Comparison of ENCODE assay signal across 13 mouse cellular contexts in the genomic region with DNA sequence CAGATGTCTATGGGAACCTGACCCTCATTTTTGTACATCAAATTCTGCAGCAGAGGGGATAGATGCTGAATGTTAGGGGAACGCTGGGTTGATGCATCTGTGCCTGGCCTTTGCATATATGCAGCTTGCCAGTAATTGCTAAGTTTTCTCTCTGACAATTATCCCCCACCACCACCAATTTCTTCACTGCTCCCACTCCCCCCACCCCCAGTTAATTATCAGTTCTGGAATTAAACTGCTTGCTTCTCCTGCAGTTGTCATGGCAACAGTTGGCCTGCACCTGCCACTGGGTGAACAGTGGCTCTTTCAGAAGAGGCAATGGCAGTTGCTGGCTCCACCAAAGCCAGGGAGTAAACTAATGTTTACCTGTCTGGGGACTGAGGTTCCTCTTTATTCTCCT.
A peak's percentile ranks its signal among the peaks of the same experiment; 100 is the strongest.
DNase-seq lines count a peak whose midpoint lies in the region; ATAC-seq and TF ChIP-seq lines count a peak whose summit lies in the region.
"Had no signal": no experiment of that assay in that cellular context is flagged by ENCODE, and none has a peak within 500 bp of the region (broad histone marks: within the 10 kb centered on the region; RNA-seq: fewer than 3 reads in every experiment).

No protein-coding gene starts in this region.

- peak; percentile 89 for ATAC-seq in forebrain, embryonic 12.5 days (ENCODE audit: low FRiP score)
- ATAC-seq in midbrain, embryonic 15.5 days (replicated peaks): peak; percentile 69; the same call in 1 of the 2 replicates

- TF ChIP-seq CTCF in brain, embryonic 14.5 days (IDR thresholded peaks at IDR 0.05; ENCODE audit: borderline replicate concordance, extremely low read depth, insufficient read depth, insufficient read length): no peak

- DNase-seq in layer of hippocampus, adult 9-11 months: peak; percentile 26
- no peak for DNase-seq in layer of hippocampus, postnatal 36 days
- DNase-seq in brain, embryonic 14.5 days (ENCODE audit: low read depth): peak; percentile 93
- DNase-seq in T-cell, adult 2 months (ENCODE audit: low spot score): no peak
- DNase-seq in thymus, postnatal 0 days (ENCODE audit: low spot score): no peak
- DNase-seq: adrenal gland, adult 2 months; cerebellum, adult 11 months; liver had no signal

- H3K27me3 ChIP-seq in forebrain, embryonic 12.5 days: no peaks in the 10 kb centered on the region
- no peaks in the 10 kb centered on the region for H3K27me3 ChIP-seq in midbrain, embryonic 15.5 days (replicated peaks)
- H3K27me3 ChIP-seq: embryonic facial prominence, embryonic 12.5 days; lung, embryonic 15.5 days had no signal

- H3K36me3 ChIP-seq in forebrain, embryonic 12.5 days (replicated peaks): no peaks in the 10 kb centered on the region
- H3K36me3 ChIP-seq in midbrain, embryonic 15.5 days (replicated peaks): no peaks in the 10 kb centered on the region
- H3K36me3 ChIP-seq: embryonic facial prominence, embryonic 12.5 days; lung, embryonic 15.5 days had no signal

- H3K4me2 ChIP-seq in forebrain, embryonic 12.5 days: no peak overlapping the region
- H3K4me2 ChIP-seq in midbrain, embryonic 15.5 days: no peak overlapping the region
- H3K4me2 ChIP-seq: embryonic facial prominence, embryonic 12.5 days; lung, embryonic 15.5 days had no signal

- no peak overlapping the region for H3K4me3 ChIP-seq in forebrain, embryonic 12.5 days (replicated peaks)
- H3K4me3 ChIP-seq in midbrain, embryonic 15.5 days: no peak overlapping the region
- H3K4me3 ChIP-seq: embryonic facial prominence, embryonic 12.5 days; left cerebral cortex, adult 2 months; lung, embryonic 15.5 days had no signal

- peak overlapping the region; percentile 78 for H3K27ac ChIP-seq in forebrain, embryonic 12.5 days
- peak overlapping the region; percentile 47 for H3K27ac ChIP-seq in midbrain, embryonic 15.5 days
- H3K27ac ChIP-seq: embryonic facial prominence, embryonic 12.5 days; left cerebral cortex, adult 2 months; lung, embryonic 15.5 days had no signal

- no peak for TF ChIP-seq POLR2A in brain, embryonic 14.5 days (IDR thresholded peaks at IDR 0.05; ENCODE audit: borderline replicate concordance, extremely low read depth, insufficient read depth, insufficient read length, poor library complexity, severe bottlenecking)

- 26% methylated on average over 1 of the region's 1 CpGs for WGBS in forebrain, embryonic 12.5 days
- WGBS in midbrain, embryonic 15.5 days: 79% methylated on average over 1 of the region's 1 CpGs

- H3K9ac ChIP-seq in forebrain, embryonic 12.5 days: no peak overlapping the region
- no peak overlapping the region for H3K9ac ChIP-seq in midbrain, embryonic 15.5 days
- H3K9ac ChIP-seq: embryonic facial prominence, embryonic 12.5 days; lung, embryonic 15.5 days had no signal

- H3K4me1 ChIP-seq in forebrain, embryonic 12.5 days: peaks cover 15% of the 10 kb centered on the region
- H3K4me1 ChIP-seq in midbrain, embryonic 15.5 days: peaks cover 9% of the 10 kb centered on the region
- H3K4me1 ChIP-seq: lung, embryonic 15.5 days had no signal

- no peaks in the 10 kb centered on the region for H3K9me3 ChIP-seq in forebrain, embryonic 12.5 days
- no peaks in the 10 kb centered on the region for H3K9me3 ChIP-seq in midbrain, embryonic 15.5 days
- H3K9me3 ChIP-seq: embryonic facial prominence, embryonic 12.5 days; lung, embryonic 15.5 days had no signal

Comparison
In these comparisons a context has a peak if more than half of its experiments do, and no peak if none do; other contexts are left out.
1. DNase-seq: peak in layer of hippocampus, adult 9-11 months (single experiment) and brain, embryonic 14.5 days (single experiment); none in layer of hippocampus, postnatal 36 days (0 of 2), T-cell, adult 2 months (single experiment) and thymus, postnatal 0 days (single experiment).